Mouse (Mus musculus) small intestine, adult 2 months (tissue): ENCODE measurements around the gene Qrfp. TPM values are rescaled to one million over a fixed set of nuclear protein-coding genes. Genes with fewer than 3 reads are reported as not detected.

Experiments used
- H3K27ac ChIP-seq: fragments of 200-500 bp; 2 replicates; pipeline ENCODE4 v1.5.1; 2012; ENCODE audit warnings: low read depth, low read length, control low read depth, inconsistent platforms; ENCODE audit not compliant: insufficient read depth
- H3K27me3 ChIP-seq: fragments of 200-500 bp; 2 replicates; pipeline ENCODE4 v1.6.1; 2012; ENCODE audit warnings: mild to moderate bottlenecking, moderate library complexity, low read length, inconsistent platforms; ENCODE audit not compliant: control insufficient read depth, insufficient read depth
- H3K36me3 ChIP-seq: fragments of 200-500 bp; 2 replicates; pipeline ENCODE4 v1.6.1; 2012; ENCODE audit warnings: mild to moderate bottlenecking, low read length, control low read depth, inconsistent platforms; ENCODE audit not compliant: control insufficient read depth, insufficient read depth
- H3K4me1 ChIP-seq: fragments of 200-500 bp; 2 replicates; pipeline ENCODE4 v1.6.1; 2012; ENCODE audit warnings: low read length, inconsistent platforms, mixed read lengths; ENCODE audit not compliant: control insufficient read depth, insufficient read depth, insufficient read length
- H3K4me3 ChIP-seq: fragments of 200-500 bp; 2 replicates; pipeline ENCODE4 v1.5.1; 2012; ENCODE audit warnings: low read depth, mild to moderate bottlenecking, control low read depth, inconsistent platforms, low read length, moderate library complexity
- CTCF ChIP-seq: fragments of 200-500 bp; IDR thresholded peaks from 2 replicates; pipeline ENCODE4 v1.5.1; 2012; ENCODE audit warnings: low read depth, mild to moderate bottlenecking, control low read depth, inconsistent platforms, low read length, moderate library complexity, mixed read lengths; ENCODE audit not compliant: insufficient replicate concordance, insufficient read length; ENCODE audit errors: extremely low read depth
- POLR2A ChIP-seq: fragments of 200-500 bp; IDR thresholded peaks from 2 replicates; pipeline ENCODE4 v1.6.1; 2012; ENCODE audit warnings: low read depth, mild to moderate bottlenecking, control low read depth, inconsistent platforms, low read length, moderate library complexity
- WGBS: fragments of 180-500 bp; shearing (Covaris S2); methylation state at CpG from one replicate; pipeline ENCODE4 v1.1.7; 2018; 5-methylcytosine and 5-hydroxymethylcytosine counted together
- polyA plus RNA-seq: library from polyadenylated mRNA; depleted of rRNA; stranded (reverse); fragments of >200 nt; gene quantifications from 2 replicates; pipeline ENCODE4 v1.2.3, GENCODE M21; 2012

Qrfp gene
- polyA plus RNA-seq, 1 experiment: 0.06 TPM

DNA sequence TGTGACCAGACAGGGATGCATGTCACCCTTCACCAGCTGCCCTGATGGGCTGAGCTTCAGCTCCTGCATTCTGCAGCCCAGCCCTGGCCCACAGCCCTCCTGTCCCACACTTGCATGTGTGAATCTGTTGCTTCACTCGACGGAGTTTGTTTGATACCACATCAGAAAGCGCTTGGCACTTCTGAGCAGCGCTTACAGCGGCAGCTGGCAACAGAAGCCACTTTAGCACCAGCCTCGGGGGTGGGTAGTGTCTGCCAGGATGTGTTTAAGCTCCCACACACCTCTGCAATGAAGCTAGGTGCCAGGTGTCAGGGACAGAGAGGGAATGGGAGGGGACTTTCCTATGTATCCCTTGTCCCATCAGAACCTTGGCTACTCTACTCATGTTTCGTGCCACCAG is 4.3 kb upstream of the Qrfp start:
- WGBS: 66% methylated on average over 7 of the region's 7 CpGs
- Histone ChIP-seq H3K27me3 (no peaks in the 10 kb centered on the region), H3K4me3 (no peak overlapping the region), H3K27ac (no peak overlapping the region), H3K4me1 (no peaks in the 10 kb centered on the region; the same call in 1 of the 2 replicates), H3K36me3 (no peaks in the 10 kb centered on the region)
- TF ChIP-seq POLR2A (no peak), CTCF (no peak)

DNA sequence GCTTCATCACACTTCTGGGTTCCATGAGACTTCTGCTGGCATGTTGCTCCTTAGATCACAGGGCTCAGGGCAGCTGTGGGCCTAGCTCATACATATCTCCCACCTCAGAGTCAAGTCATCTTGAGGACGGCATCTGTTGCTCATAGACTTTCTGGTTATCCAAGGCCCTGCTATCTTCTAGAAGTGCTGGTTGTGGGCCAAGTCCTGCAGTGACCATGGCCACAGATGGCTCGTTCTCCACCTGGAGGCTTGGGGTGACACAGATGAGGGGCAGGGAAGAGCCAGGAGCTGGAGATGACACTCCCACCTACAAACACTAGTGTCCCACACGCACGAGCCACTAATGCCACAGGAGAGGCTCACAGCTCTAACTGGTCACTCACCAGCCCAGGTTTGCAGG is 3.3 kb upstream of the Qrfp start:
- Histone ChIP-seq H3K4me1 (no peaks in the 10 kb centered on the region; the same call in 1 of the 2 replicates), H3K27ac (no peak overlapping the region), H3K27me3 (no peaks in the 10 kb centered on the region), H3K4me3 (no peak overlapping the region), H3K36me3 (no peaks in the 10 kb centered on the region)
- 79% methylated on average over 4 of the region's 4 CpGs for WGBS
- TF ChIP-seq POLR2A: no peak
- TF ChIP-seq CTCF: no peak

DNA sequence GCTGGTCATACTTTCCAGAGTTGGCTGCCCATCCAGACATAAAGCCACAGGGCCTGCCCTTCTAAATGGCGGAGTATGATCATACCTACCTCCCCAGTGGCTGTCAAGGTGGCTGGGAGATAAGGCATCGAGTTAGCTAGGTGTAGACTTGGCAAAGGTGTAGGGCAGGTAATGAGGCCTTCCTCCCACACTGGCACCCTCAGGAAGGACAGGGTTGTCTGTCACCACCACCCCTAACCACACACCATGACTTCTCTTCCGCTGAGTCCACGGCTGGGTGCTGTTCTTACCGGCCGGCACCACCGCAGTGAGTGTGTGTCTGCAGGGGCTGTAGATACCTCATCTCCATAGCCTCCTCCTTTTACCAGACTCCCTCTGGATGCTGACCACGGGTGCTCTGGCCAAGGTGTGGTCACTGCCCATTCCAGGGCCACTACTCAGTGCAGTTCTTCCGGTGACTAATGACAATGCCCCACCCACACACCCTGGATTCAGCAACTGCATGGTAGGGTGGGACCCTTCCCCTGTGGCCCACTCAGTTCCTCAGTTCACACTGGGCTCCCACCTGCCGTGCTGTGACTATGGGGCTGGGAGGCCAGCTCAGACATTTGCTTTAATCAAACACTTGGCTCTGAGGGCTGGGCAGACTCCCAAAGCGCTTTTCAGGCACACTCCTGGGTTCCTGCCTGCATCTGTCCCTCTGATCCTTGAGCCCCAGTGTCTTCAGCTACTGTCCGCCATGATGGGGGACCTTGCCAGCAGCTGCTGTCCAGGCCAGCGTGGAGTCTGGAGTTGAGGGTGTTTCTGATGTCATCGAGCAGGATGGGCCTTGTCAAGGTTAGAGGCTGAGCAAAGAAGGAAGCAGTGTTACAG is 942 bp upstream of the Qrfp start:
- H3K4me3 ChIP-seq: no peak overlapping the region
- H3K36me3 ChIP-seq: no peaks in the 10 kb centered on the region
- TF ChIP-seq CTCF: no peak
- no peak for TF ChIP-seq POLR2A
- no peaks in the 10 kb centered on the region for H3K27me3 ChIP-seq
- H3K4me1 ChIP-seq: no peaks in the 10 kb centered on the region; the same call in 1 of the 2 replicates
- no peak overlapping the region for H3K27ac ChIP-seq
- whole genome bisulfite sequencing: 71% methylated on average over 14 of the region's 14 CpGs

DNA sequence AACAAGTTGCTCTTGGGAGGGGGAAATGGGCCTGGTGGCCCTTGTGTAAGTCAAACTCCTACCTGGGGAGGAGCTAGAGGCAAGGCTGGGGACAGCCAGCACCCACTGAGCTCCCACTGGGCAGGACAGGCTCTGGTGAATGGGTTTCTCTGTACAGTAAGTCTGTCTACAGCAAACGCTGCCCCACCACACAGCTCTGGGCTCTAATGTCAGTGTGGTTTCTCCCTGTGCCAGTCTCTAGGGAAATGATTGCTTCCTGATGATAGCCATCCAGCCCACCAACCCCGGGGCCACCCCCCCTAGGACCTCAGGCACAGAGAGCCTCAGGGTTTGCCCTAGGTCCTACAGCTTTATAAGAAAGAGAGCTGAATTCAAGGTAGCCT is 1.0 kb downstream of the Qrfp start:
- no peaks in the 10 kb centered on the region for H3K27me3 ChIP-seq
- no peak overlapping the region for H3K4me3 ChIP-seq
- no peak overlapping the region for H3K27ac ChIP-seq
- peaks cover 2% of the 10 kb centered on the region; the same call in 1 of the 2 replicates for H3K36me3 ChIP-seq
- no peaks in the 10 kb centered on the region; the same call in 1 of the 2 replicates for H3K4me1 ChIP-seq
- WGBS: 53% methylated on average over 2 of the region's 2 CpGs
- TF ChIP-seq CTCF (no peak), POLR2A (no peak)

DNA sequence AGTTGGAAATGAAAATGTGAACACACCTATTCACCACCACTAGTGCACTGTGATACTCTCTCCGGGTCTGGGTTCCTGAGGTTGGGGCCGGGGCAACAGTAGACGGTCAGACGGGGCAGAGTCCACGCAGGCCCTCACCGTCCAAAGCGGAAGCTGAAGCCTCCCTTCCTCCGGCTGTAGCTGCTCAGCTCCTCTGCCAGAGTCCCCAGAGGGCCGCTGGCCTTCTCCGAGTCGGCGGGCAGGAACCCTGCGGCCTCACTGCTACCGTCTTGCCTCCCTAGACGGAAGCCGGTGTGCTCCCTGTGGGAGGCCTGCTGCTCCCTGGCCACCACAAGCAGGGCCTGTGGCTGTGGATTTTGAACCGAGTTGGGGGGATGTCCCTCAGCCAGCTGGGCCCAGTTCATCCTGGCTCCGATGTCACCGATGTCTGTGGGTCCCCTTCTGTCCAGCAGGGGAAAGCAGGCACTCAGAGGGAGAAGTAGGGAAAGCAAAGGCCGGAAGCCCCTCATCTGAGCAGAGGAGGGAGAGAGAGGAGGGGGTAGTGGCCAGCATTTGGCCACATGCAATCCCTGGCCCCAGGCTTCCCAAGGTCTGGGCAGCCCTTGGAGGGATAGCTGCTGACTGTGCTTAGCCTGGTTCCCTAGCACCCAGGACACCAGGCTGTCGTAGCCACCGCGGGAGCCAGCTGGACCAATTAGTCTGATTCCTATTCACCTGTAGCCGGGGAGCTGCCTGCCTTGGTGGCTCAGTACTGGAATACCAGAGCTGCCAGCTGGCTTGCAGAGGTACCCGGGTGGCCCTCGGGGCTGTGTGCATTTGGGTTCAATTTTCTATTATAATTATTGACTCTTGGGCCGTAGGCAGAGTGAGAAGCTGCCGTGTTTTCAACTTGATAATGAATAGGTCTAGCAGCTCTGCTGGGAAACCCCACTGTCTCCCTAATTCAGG is 1.7 kb downstream of the Qrfp start:
- H3K4me1 ChIP-seq: no peaks in the 10 kb centered on the region; the same call in 1 of the 2 replicates
- no peak overlapping the region for H3K4me3 ChIP-seq
- H3K27ac ChIP-seq: no peak overlapping the region
- H3K36me3 ChIP-seq: peaks cover 6% of the 10 kb centered on the region; the same call in 1 of the 2 replicates
- no peak for TF ChIP-seq CTCF
- TF ChIP-seq POLR2A: no peak
- no peaks in the 10 kb centered on the region for H3K27me3 ChIP-seq
- WGBS: 53% methylated on average over 28 of the region's 28 CpGs

DNA sequence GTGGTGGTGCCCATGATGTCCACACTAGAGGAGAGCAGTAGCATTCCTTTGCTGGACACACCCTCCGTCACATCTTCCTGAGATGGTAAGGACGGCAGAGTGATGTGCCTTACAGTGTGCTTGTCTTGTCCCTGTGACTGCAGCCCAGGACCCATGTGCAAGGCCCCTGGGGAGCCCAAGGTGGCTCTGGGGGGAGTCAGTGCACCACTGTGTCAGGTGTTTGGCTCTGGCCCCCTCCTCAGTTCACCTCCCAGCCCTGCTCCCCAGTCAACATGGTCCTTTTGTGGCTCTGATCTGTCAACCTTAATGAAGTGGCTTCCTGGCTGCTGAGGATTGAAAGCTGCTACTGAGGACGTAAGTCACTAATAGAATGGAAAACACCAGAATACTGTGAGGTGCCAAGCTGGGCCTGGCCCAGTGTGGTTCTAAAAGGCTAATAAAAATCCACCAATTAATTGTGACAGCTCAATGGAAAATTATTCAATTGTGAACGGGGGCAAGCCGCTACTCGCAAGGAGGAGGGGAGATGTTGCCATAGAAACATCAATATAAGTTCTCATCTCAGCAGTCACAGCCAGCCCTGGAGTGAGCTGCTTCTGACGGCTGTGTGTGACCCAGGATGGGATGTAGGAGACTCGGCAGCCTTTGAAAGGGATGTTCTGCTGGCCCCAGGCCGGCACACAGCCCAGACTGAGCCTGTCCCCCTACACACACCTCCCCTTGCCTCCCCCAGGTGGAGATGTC is 3.6 kb downstream of the Qrfp start:
- 60% methylated on average over 9 of the region's 9 CpGs for WGBS
- TF ChIP-seq CTCF: no peak
- no peak for TF ChIP-seq POLR2A
- no peak overlapping the region for H3K4me3 ChIP-seq
- H3K36me3 ChIP-seq: peaks cover 19% of the 10 kb centered on the region
- no peaks in the 10 kb centered on the region; the same call in 1 of the 2 replicates for H3K4me1 ChIP-seq
- no peaks in the 10 kb centered on the region for H3K27me3 ChIP-seq
- H3K27ac ChIP-seq: no peak overlapping the region
